10 mouse cellular contexts compared by ENCODE assay signal in the genomic region with DNA sequence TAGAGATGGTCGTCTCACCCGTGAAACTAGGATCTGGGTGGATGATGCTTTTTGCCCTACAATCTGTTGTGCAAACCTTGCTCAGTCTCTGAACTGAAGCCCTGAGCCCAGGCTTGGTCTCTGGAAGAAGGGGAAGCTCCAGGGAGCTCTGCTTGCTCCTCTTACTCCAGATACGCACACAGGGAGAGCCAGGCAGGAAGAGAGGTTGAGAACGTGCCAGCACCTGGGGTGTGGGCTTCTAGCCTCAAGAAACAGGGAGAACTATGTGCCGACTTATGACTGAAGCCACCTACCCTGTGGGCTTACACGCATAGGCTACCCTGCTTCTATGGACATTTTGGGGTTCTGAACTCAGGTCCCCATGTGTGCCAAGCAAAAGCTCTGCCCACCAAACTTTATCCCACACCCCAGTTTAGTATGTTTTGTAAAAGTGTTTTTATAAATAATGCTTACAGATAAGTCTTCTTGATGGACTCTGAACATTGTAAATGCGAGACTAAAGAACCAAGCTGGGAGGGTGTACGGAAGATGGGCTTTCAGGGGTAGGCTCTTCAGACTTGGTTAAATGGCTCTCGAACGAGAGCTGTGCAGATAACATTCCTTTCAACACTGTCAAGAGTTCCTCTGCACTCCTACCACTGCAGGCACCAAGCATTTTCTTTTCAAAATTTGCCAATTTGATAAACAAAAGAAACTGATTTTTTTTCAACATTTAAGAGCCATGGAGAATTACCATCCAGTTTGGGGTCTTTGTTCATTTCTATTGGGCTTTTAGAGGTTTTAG.
"Had no signal": no experiment of that assay in that cellular context is flagged by ENCODE, and none has a peak within 500 bp of the region (broad histone marks: within the 10 kb centered on the region; RNA-seq: fewer than 3 reads in every experiment).

No protein-coding gene starts in this region.

- H3K27me3 ChIP-seq: liver, embryonic 12.5 days; midbrain, embryonic 13.5 days; neural tube, embryonic 12.5 days had no signal

- H3K4me3 ChIP-seq: limb, embryonic 10.5 days; liver, embryonic 12.5 days; midbrain, embryonic 13.5 days; neural tube, embryonic 12.5 days had no signal

- H3K36me3 ChIP-seq: limb, embryonic 10.5 days; liver, embryonic 12.5 days; midbrain, embryonic 13.5 days; neural tube, embryonic 12.5 days had no signal

- H3K9ac ChIP-seq: liver, embryonic 12.5 days; liver, postnatal 0 days; midbrain, embryonic 13.5 days; neural tube, embryonic 12.5 days had no signal

- H3K4me1 ChIP-seq: limb, embryonic 10.5 days; neural tube, embryonic 12.5 days had no signal

- H3K27ac ChIP-seq: kidney, postnatal 0 days; limb, embryonic 10.5 days; liver, embryonic 12.5 days; midbrain, embryonic 13.5 days; neural tube, embryonic 12.5 days; stomach, postnatal 0 days had no signal

- DNase-seq: kidney, postnatal 36 days; liver, postnatal 0 days; lung, postnatal 36 days; thymus, postnatal 4 days had no signal

- H3K9me3 ChIP-seq: limb, embryonic 10.5 days; liver, embryonic 12.5 days; midbrain, embryonic 13.5 days; neural tube, embryonic 12.5 days had no signal

- H3K4me2 ChIP-seq: liver, embryonic 12.5 days; midbrain, embryonic 13.5 days; neural tube, embryonic 12.5 days had no signal

- ATAC-seq: liver, embryonic 12.5 days; liver, postnatal 0 days; midbrain, embryonic 13.5 days had no signal
